Mouse (Mus musculus): ENCODE measurements around the gene Matn4. TPM values are rescaled to one million over a fixed set of nuclear protein-coding genes. Genes with fewer than 3 reads are reported as not detected.

The Matn4 gene
- polyA plus RNA-seq, 1 experiment from 2014 or later: 192 TPM

DNA sequence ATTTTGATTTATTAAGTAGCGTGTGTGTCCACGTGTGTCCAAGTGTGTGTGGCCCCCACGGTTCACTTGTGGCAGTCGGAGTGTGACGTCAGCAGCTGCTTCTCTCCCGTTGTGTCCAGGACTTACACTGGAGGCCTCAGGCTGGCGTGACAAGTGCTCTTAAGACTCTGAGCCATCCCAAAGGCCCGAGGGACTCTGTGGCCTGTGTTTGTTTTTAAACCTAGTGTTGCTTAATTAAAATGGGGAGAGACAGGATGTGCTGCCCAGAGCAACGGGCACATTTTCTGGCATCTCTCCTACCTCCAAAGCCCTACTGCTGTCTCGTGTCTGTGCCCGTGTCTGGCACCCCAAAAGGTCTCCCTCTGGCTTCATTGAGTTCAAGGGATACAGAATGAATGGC is 18.5 kb upstream of the Matn4 start:
- Histone ChIP-seq H3K4me2 (replicated peaks) (no peak overlapping the region), H3K27me3 (no peaks in the 10 kb centered on the region), H3K9ac (no peak overlapping the region), H3K4me1 (peaks cover 12% of the 10 kb centered on the region), H3K27ac (no peak overlapping the region), H3K4me3 (no peak overlapping the region), H3K9me3 (no peaks in the 10 kb centered on the region), H3K36me3 (peaks cover 46% of the 10 kb centered on the region)
- no peak for ATAC-seq (ENCODE audit: low FRiP score, low read depth)
- WGBS: 86% methylated on average over 11 of the region's 11 CpGs

DNA sequence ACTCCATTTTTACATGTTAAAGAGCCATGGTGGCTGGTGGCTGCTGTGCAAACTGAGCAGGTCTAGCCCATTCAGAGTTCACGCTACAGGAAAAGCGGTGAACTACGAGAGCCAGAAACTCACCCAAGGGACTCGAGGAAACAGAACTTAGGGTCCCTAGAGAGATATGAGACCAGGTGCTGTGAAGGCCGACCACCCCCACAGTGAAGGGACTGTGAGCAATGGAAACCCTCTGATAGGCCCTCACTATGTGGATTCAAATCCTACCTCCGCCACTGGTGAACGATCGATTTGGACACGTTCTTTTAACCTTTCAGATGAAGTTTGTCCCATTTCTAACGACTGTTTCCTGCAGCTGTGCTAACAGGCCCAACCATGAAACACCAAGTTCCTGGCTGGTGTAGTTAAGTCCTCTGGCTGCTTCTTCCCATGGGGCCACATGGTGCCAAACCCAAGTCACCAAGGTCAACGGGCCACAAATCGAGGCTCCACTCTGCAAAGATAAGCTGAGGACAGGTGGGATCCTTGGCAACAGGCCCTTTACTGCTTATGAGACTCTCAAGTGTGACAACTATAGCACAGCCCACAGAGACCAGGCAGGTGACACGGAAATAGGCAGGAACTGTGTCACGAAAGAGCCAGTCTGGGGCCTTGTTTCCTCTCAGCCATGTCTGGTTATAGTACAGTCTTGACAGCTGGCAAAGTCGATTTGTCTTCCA is 17.9 kb upstream of the Matn4 start:
- Histone ChIP-seq H3K27ac (no peak overlapping the region), H3K36me3 (peaks cover 40% of the 10 kb centered on the region), H3K9ac (no peak overlapping the region), H3K4me3 (no peak overlapping the region), H3K27me3 (no peaks in the 10 kb centered on the region), H3K4me1 (peaks cover 14% of the 10 kb centered on the region), H3K4me2 (replicated peaks) (no peak overlapping the region), H3K9me3 (no peaks in the 10 kb centered on the region)
- no peak for ATAC-seq (ENCODE audit: low FRiP score, low read depth)
- WGBS: 83% methylated on average over 15 of the region's 15 CpGs

DNA sequence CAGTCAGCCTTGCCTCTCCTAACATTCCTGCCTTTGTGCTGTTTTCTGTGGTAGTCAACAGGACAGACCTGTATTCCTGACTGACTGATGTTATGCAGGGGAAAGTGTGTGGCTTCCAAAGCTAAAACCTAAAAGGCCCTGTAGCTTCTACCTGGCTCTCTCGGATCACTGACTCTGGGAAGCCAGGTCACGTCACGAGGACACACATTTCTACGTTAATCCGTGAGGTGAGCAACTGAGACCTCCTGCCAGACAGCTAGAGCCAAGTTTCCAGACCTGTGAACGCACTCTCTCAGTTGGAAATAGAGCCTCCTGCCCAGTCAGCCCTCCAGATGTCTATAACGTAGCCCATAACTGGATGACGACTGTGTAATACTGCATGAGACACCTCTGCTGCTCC is 17.0 kb upstream of the Matn4 start:
- H3K4me3 ChIP-seq: no peak overlapping the region
- peak overlapping the region; percentile 58 for H3K27ac ChIP-seq
- 65% methylated on average over 8 of the region's 8 CpGs for WGBS
- no peaks in the 10 kb centered on the region for H3K27me3 ChIP-seq
- H3K4me1 ChIP-seq: peaks cover 14% of the 10 kb centered on the region
- no peak overlapping the region for H3K4me2 ChIP-seq (replicated peaks)
- H3K9ac ChIP-seq: no peak overlapping the region
- ATAC-seq (ENCODE audit: low FRiP score, low read depth): no peak
- H3K9me3 ChIP-seq: no peaks in the 10 kb centered on the region
- H3K36me3 ChIP-seq: peaks cover 31% of the 10 kb centered on the region

DNA sequence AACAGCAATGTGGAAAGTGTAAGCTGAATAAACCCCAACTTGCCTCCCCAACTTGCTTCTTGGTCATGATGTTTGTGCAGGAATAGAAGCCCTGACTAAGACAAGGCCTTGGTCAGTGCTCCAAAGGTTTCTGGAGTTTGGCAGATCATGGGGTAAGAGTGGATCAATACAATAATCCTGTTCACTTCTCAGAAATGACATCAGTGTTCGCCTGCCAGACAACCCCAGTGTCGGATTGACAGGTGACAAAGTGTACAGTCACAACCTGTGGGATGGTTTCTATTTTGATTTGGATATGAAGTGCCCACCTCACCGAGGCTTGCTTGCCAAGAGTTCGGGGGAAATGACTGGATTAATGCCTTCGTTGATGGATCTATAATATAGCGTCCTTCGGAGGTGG is 16.3 kb upstream of the Matn4 start:
- H3K27ac ChIP-seq: no peak overlapping the region
- 86% methylated on average over 7 of the region's 7 CpGs for WGBS

DNA sequence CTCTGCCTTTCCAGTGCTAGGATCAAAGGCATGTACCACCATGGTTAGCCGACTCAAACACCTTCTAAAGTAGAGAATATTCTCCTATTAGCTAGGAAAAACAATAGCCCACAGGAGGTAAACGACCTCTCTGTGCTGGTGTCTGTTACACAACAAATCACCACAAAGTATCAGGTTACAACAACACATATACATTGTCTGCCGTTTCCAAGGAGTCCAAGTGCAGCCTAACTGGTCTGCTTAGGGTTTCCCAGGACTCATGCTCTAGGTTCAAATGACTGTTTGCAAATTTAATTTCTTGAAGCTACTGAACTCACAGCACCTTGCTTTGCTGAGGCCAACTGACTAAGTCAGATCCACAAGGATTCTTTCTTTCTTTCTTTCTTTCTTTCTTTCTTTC is 14.5 kb upstream of the Matn4 start:
- Histone ChIP-seq H3K9me3 (no peaks in the 10 kb centered on the region), H3K27me3 (peaks cover 8% of the 10 kb centered on the region), H3K4me3 (no peak overlapping the region), H3K9ac (no peak overlapping the region), H3K27ac (no peak overlapping the region), H3K4me1 (peaks cover 14% of the 10 kb centered on the region), H3K4me2 (replicated peaks) (no peak overlapping the region), H3K36me3 (peaks cover 13% of the 10 kb centered on the region)
- no peak for ATAC-seq (ENCODE audit: low FRiP score, low read depth)
- WGBS: 2% methylated on average over 3 of the region's 3 CpGs

More for the DNA sequence above, 16.3 kb upstream of the Matn4 start:
- Histone ChIP-seq H3K27me3 (no peaks in the 10 kb centered on the region), H3K4me3 (no peak overlapping the region), H3K9ac (no peak overlapping the region), H3K4me2 (replicated peaks) (no peak overlapping the region), H3K4me1 (peaks cover 14% of the 10 kb centered on the region), H3K36me3 (peaks cover 25% of the 10 kb centered on the region), H3K9me3 (no peaks in the 10 kb centered on the region)
- ATAC-seq (ENCODE audit: low FRiP score, low read depth): no peak

DNA sequence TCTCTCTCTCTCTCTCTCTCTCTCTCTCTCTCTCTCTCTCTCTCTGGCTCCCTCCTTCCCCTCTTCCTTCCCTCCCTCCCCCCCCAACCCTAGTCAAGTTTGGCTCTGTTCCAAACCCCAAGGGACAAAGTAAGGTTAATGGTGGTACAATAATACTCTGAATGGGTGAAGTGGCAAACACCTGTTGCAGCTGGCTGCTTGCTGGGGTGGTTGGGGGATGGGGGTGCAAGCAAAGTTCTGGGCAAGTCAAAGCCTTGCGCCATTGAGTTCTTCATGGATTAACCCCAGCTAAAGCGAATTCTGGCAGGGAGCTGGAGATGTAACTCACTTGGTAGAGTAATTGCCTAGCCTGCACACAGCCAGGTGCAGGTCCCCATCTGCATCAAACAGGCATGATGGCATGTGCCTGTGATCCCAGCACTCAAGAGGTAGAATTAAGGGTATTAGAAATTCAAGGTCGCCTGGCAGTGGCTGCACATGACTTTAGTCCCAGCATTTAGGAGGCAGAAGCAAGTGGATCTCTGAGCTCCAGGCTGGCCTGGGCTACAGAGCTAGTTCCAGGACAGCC is 13.4 kb upstream of the Matn4 start:
- ATAC-seq (ENCODE audit: low FRiP score, low read depth): no peak
- no peaks in the 10 kb centered on the region for H3K9me3 ChIP-seq
- WGBS: 18% methylated on average over 3 of the region's 3 CpGs

DNA sequence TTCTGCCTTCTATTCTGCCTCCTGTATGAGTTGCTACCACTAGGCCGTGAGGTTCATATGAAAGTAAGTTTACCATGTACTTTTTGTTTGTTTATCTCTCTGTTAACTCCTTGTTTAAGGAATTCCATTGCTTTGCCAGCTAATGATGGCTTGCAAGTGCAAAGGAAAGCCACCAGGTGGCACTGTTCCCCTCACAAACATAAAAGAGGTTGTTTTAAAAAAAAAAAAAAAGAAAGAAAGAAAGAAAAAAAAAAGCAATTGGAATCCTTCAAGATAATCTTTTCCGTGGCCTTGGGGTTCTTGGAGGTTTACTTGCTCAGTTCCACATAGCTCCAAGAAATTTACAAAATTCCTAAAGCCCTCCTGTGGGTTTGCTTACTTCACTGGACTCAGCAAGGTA is 12.2 kb upstream of the Matn4 start:
- no peak for ATAC-seq (ENCODE audit: low FRiP score, low read depth)
- 1% methylated on average over 2 of the region's 2 CpGs for WGBS
- no peak overlapping the region for H3K4me3 ChIP-seq

More for the DNA sequence above, 13.4 kb upstream of the Matn4 start:
- Histone ChIP-seq H3K4me2 (replicated peaks) (no peak overlapping the region), H3K27ac (no peak overlapping the region), H3K4me3 (no peak overlapping the region), H3K27me3 (peaks cover 19% of the 10 kb centered on the region), H3K4me1 (peaks cover 14% of the 10 kb centered on the region), H3K36me3 (peaks cover 2% of the 10 kb centered on the region), H3K9ac (no peak overlapping the region)

DNA sequence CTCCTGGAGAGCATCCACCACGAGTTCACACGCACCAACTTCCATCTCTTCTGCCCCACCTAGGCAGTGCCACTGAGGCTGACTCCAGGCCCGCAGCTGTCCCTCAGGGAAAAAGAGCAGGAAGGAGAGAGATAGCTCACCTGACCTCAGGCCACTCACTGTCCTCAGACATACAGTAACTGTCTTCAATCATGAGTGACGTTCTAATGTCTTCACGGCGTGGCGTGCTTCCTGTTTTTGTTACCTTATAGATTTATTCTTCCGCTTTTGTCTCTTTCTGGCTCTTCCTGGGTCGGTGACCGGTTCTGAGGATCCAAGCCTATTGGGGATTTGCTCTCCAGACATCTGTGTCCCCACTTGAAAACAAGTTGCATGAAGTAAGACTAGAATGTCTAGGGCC is 9.6 kb upstream of the Matn4 start:
- H3K4me3 ChIP-seq: peak overlapping the region; percentile 30
- no peaks in the 10 kb centered on the region for H3K36me3 ChIP-seq
- peaks cover 41% of the 10 kb centered on the region for H3K27me3 ChIP-seq
- peak overlapping the region; percentile 59 for H3K4me2 ChIP-seq (replicated peaks)
- H3K4me1 ChIP-seq: peaks cover 14% of the 10 kb centered on the region
- peak overlapping the region; percentile 52 for H3K9ac ChIP-seq
- ATAC-seq (ENCODE audit: low FRiP score, low read depth): no peak
- H3K27ac ChIP-seq: no peak overlapping the region
- 70% methylated on average over 10 of the region's 10 CpGs for WGBS
- no peaks in the 10 kb centered on the region for H3K9me3 ChIP-seq

More for the DNA sequence above, 12.2 kb upstream of the Matn4 start:
- H3K4me1 ChIP-seq: peaks cover 14% of the 10 kb centered on the region
- peaks cover 23% of the 10 kb centered on the region for H3K27me3 ChIP-seq
- H3K9me3 ChIP-seq: no peaks in the 10 kb centered on the region
- H3K9ac ChIP-seq: no peak overlapping the region
- no peak overlapping the region for H3K4me2 ChIP-seq (replicated peaks)
- no peak overlapping the region for H3K27ac ChIP-seq
- H3K36me3 ChIP-seq: no peaks in the 10 kb centered on the region

DNA sequence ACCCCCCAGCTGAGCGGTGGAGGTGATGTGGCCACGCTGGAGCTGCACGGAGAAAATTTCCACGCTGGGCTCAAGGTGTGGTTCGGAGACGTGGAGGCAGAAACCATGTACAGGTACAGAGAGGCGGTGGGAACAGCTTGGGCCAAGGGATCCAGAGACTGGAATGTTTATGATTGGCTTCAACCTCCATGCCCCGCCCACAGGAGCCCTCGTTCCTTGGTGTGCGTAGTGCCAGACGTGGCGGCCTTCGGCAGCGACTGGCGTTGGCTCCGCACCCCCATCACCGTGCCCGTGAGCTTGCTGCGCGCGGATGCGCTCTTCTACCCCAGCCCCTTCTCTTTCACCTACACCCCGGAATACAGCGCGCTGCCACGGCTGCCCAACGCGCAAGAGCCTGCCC is 9.2 kb upstream of the Matn4 start:
- peak overlapping the region; percentile 52 for H3K9ac ChIP-seq
- H3K4me1 ChIP-seq: peaks cover 9% of the 10 kb centered on the region
- no peaks in the 10 kb centered on the region for H3K36me3 ChIP-seq
- H3K4me2 ChIP-seq (replicated peaks): peak overlapping the region; percentile 59
- 21% methylated on average over 28 of the region's 28 CpGs for WGBS
- peaks cover 45% of the 10 kb centered on the region for H3K27me3 ChIP-seq
- no peaks in the 10 kb centered on the region for H3K9me3 ChIP-seq
- peak overlapping the region; percentile 30 for H3K4me3 ChIP-seq
- ATAC-seq (ENCODE audit: low FRiP score, low read depth): peak; percentile 48; the same call in 1 of the 2 replicates
- no peak overlapping the region for H3K27ac ChIP-seq

DNA sequence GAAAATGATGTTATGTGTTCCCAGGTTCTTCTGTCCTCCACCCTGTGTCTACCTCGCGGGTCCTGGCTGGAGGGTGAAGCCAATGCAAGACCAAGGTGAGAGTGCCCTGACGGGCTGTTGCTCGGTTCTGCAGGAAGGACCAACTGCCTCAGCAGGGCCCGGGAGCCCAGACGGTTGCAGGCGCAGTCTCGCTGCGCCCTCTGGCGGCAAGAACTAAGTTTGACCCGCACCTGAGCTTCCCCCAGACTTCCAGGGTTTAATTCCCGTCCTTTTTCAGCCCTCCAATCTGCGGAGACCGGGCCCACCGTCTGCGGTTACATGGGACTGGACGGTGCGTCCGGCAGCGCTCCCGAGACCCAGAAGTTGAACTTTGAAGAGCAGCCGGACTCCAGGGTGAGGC is 2.7 kb upstream of the Matn4 start:
- Histone ChIP-seq H3K4me3 (no peak overlapping the region), H3K36me3 (no peaks in the 10 kb centered on the region), H3K4me2 (replicated peaks) (0 out of 2 replicates have a peak overlapping the region, but pooled peaks have one; percentile 15), H3K9ac (no peak overlapping the region), H3K9me3 (no peaks in the 10 kb centered on the region), H3K4me1 (peaks cover 39% of the 10 kb centered on the region), H3K27ac (no peak overlapping the region), H3K27me3 (peaks cover 88% of the 10 kb centered on the region)
- no peak for ATAC-seq (ENCODE audit: low FRiP score, low read depth)
- under 1% methylated on average over 22 of the region's 22 CpGs for WGBS

DNA sequence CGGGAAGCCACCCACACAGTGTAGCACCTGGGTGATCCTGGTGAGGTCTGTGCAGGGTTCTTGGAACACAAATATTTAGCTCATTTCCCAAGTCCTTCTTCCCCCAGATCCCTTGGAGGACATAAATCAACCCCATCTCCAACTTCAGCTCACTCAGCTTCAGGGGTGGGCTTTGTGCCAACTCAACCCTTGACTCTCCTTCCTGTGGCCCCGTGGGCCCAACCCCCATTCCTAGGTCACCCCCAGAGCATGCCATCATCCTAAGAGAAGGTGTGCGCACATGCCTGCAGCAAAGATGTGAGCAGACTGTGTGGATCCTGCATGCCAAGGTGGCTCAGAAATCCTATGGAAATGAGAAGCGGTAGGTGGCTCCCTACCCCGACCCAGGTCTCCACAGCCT is 559 bp upstream of the Matn4 start:
- peak overlapping the region; percentile 52 for H3K4me3 ChIP-seq
- 33% methylated on average over 5 of the region's 5 CpGs for WGBS
- H3K4me2 ChIP-seq (replicated peaks): peak overlapping the region; percentile 72
- peak overlapping the region; percentile 71; the same call in 1 of the 2 replicates for H3K9ac ChIP-seq
- peaks cover 99% of the 10 kb centered on the region for H3K27me3 ChIP-seq
- H3K9me3 ChIP-seq: no peaks in the 10 kb centered on the region
- no peak for ATAC-seq (ENCODE audit: low FRiP score, low read depth)
- H3K4me1 ChIP-seq: peaks cover 54% of the 10 kb centered on the region
- peak overlapping the region; percentile 39; the same call in 1 of the 2 replicates for H3K27ac ChIP-seq
- H3K36me3 ChIP-seq: no peaks in the 10 kb centered on the region

DNA sequence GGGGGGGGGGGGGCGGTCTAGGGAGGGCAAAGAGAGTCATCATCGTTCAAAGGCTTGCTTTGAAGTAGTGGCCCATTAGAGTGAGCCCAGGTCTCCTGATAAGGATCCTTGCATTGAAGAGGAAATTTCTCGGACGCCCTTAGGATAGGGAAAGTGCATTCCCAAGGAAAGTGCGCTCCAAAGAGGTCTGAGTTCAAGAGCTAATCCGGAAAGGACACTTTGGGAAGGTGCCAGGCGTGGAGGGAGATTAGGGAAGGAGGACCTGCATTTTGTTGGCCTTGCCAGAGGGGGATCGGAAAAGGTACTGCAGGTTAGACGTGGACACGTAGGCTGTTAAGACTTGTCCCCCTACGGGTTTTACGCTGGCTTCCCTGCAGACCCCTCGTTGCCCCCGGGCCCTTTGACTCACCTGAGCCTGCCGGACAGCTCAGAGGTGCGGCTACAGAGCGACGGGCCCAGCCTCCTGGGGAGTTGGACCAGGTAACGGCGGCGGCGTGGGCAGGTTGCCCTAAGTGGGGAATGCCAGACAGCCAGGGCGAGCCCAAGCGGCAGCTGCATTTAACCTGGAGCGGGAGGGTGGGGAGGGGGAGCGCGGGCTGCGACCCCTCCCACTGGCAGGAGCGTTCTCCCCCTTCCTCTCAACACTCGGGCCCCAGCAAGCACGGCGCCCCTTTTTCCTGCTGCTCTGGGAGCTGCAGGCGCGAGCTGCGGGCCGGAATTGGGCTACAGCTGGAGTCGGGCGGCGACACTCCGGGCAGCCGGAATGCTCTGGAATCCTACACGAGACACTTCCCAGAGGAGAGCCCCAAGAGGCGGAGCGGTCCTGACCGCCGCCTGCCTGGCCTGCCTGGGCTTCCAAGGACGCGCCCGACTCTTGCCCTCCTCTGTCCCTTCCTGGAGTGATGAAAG is 624 bp downstream of the Matn4 start:
- Histone ChIP-seq H3K27me3 (peaks cover 99% of the 10 kb centered on the region), H3K4me2 (replicated peaks) (peak overlapping the region; percentile 72), H3K9me3 (no peaks in the 10 kb centered on the region), H3K36me3 (peaks cover 10% of the 10 kb centered on the region), H3K4me3 (peak overlapping the region; percentile 52), H3K4me1 (peaks cover 58% of the 10 kb centered on the region), H3K9ac (peak overlapping the region; percentile 71), H3K27ac (peak overlapping the region; percentile 85)
- WGBS: under 1% methylated on average over 47 of the region's 49 CpGs
- ATAC-seq (ENCODE audit: low FRiP score, low read depth): no peak; the same call in 1 of the 2 replicates
